Mouse (Mus musculus): ENCODE data around the gene Bfsp1. TPM values are rescaled to one million over a fixed set of nuclear protein-coding genes. Genes with fewer than 3 reads are reported as not detected.

Gene Bfsp1
- total and polyA plus RNA-seq, 3 experiments = 2.7 to 3.4 TPM; not detected in 1

- no peaks in the 10 kb centered on the region for H3K9me3 ChIP-seq (replicated peaks; ENCODE audit: insufficient read depth, low read length)
- no peaks in the 10 kb centered on the region for H3K4me1 ChIP-seq (ENCODE audit: control insufficient read depth in 1 of 2, insufficient read depth in 2 of 2, low read length in 2 of 2)
- H3K79me2 ChIP-seq (ENCODE audit: control insufficient read depth, insufficient read depth, low read length, poor library complexity) = no peaks in the 10 kb centered on the region
- DNase-seq (ENCODE audit: low read depth, low spot score) = no peak
- H3K36me3 ChIP-seq (ENCODE audit: control insufficient read depth in 1 of 2, insufficient read depth in 2 of 2, low read length in 2 of 2) = no peaks in the 10 kb centered on the region
- TF ChIP-seq UBTF (IDR thresholded peaks at IDR 0.05; ENCODE audit: borderline replicate concordance, insufficient read depth, low read depth, low read length) (no peak), USF2 (IDR thresholded peaks at IDR 0.05; ENCODE audit: borderline replicate concordance in 1 of 2, insufficient read depth in 1 of 2, low read depth in 1 of 2, low read length in 2 of 2) (no peak), ZKSCAN1 (IDR thresholded peaks at IDR 0.05; ENCODE audit: low read depth, low read length) (no peak), E2F4 (IDR thresholded peaks at IDR 0.05; ENCODE audit: borderline replicate concordance, low read depth, low read length) (no peak), RCOR1 (IDR thresholded peaks at IDR 0.05; ENCODE audit: low read depth, low read length) (no peak), TCF12 (IDR thresholded peaks at IDR 0.05; ENCODE audit: low read depth, low read length) (no peak)
- peaks cover 0 to 7% of the 10 kb centered on the region in 2 experiments; a peak in 2 of 4 replicates for H3K27me3 ChIP-seq (ENCODE audit: control insufficient read depth in 1 of 2, insufficient read depth in 2 of 2, low read length in 2 of 2)
- H3K9ac ChIP-seq (ENCODE audit: control insufficient read depth, low read depth, low read length, poor library complexity, severe bottlenecking) = no peak overlapping the region
- no peak overlapping the region for H3K27ac ChIP-seq (ENCODE audit: control insufficient read depth, low read depth, low read length)
- H3K4me3 ChIP-seq (ENCODE audit: control insufficient read depth in 1 of 2, insufficient read depth in 1 of 2, low read depth in 2 of 2, low read length in 2 of 2) = no peak overlapping the region
Measured at GRCm38 (mm10) chr2:143795858-143796257, 67.1 kb downstream of the Bfsp1 start.

- TF ChIP-seq EP300 (IDR thresholded peaks at IDR 0.05; ENCODE audit: low read depth in 1 of 2, low read length in 2 of 2) = no peak
- no peak for TF ChIP-seq MXI1 (IDR thresholded peaks at IDR 0.05; ENCODE audit: low read depth, low read length)
- no peak for TF ChIP-seq POLR2AphosphoS2 (IDR thresholded peaks at IDR 0.05; ENCODE audit: low read length)
- no peak for TF ChIP-seq CHD1 (IDR thresholded peaks at IDR 0.05; ENCODE audit: low read depth, low read length)
- no peak for TF ChIP-seq TCF12 (IDR thresholded peaks at IDR 0.05; ENCODE audit: low read depth, low read length)
- no peak for TF ChIP-seq POLR2AphosphoS5 (IDR thresholded peaks at IDR 0.05; ENCODE audit: borderline replicate concordance, low read depth, low read length)
- TF ChIP-seq MAFK (IDR thresholded peaks at IDR 0.05; ENCODE audit: borderline replicate concordance, low read depth, low read length) = no peak
- H3K27me3 ChIP-seq (ENCODE audit: control insufficient read depth in 1 of 2, insufficient read depth in 2 of 2, low read length in 2 of 2) = peaks cover 0 to 4% of the 10 kb centered on the region in 2 experiments; a peak in 2 of 4 replicates
- H3K27ac ChIP-seq (ENCODE audit: control insufficient read depth, low read depth, low read length) = no peak overlapping the region
- no peak for DNase-seq (ENCODE audit: low read depth, low spot score)
- no peaks in the 10 kb centered on the region for H3K9me3 ChIP-seq (replicated peaks; ENCODE audit: insufficient read depth, low read length)
- no peak overlapping the region for H3K9ac ChIP-seq (ENCODE audit: control insufficient read depth, low read depth, low read length, poor library complexity, severe bottlenecking)
- H3K4me3 ChIP-seq (ENCODE audit: control insufficient read depth in 1 of 2, insufficient read depth in 1 of 2, low read depth in 2 of 2, low read length in 2 of 2) = no peak overlapping the region
- H3K36me3 ChIP-seq (ENCODE audit: control insufficient read depth in 1 of 2, insufficient read depth in 2 of 2, low read length in 2 of 2) = no peaks in the 10 kb centered on the region
- no peaks in the 10 kb centered on the region for H3K79me2 ChIP-seq (ENCODE audit: control insufficient read depth, insufficient read depth, low read length, poor library complexity)
- no peaks in the 10 kb centered on the region for H3K4me1 ChIP-seq (ENCODE audit: control insufficient read depth in 1 of 2, insufficient read depth in 2 of 2, low read length in 2 of 2)
Measured at GRCm38 (mm10) chr2:143789911-143790310, 73.1 kb downstream of the Bfsp1 start.

- H3K4me3 ChIP-seq (ENCODE audit: control insufficient read depth in 1 of 2, insufficient read depth in 1 of 2, low read depth in 2 of 2, low read length in 2 of 2) = no peak overlapping the region
- no peaks in the 10 kb centered on the region for H3K4me1 ChIP-seq (ENCODE audit: control insufficient read depth in 1 of 2, insufficient read depth in 2 of 2, low read length in 2 of 2)
- H3K27me3 ChIP-seq (ENCODE audit: control insufficient read depth in 1 of 2, insufficient read depth in 2 of 2, low read length in 2 of 2) = no peaks in the 10 kb centered on the region
- H3K27ac ChIP-seq (ENCODE audit: control insufficient read depth, low read depth, low read length) = no peak overlapping the region
- H3K79me2 ChIP-seq (ENCODE audit: control insufficient read depth, insufficient read depth, low read length, poor library complexity) = no peaks in the 10 kb centered on the region
- TF ChIP-seq MAFK (IDR thresholded peaks at IDR 0.05; ENCODE audit: borderline replicate concordance, low read depth, low read length) (no peak), CHD2 (IDR thresholded peaks at IDR 0.05; ENCODE audit: low read length) (no peak), HCFC1 (IDR thresholded peaks at IDR 0.05; ENCODE audit: low read depth, low read length) (no peak), POLR2AphosphoS5 (IDR thresholded peaks at IDR 0.05; ENCODE audit: borderline replicate concordance, low read depth, low read length) (no peak), CHD1 (IDR thresholded peaks at IDR 0.05; ENCODE audit: low read depth, low read length) (no peak), ETS1 (IDR thresholded peaks at IDR 0.05; ENCODE audit: low read depth, low read length) (no peak), MAZ (IDR thresholded peaks at IDR 0.05; ENCODE audit: low read depth, low read length) (no peak), MYC (IDR thresholded peaks at IDR 0.05; ENCODE audit: low read depth, low read length) (no peak), ZMIZ1 (IDR thresholded peaks at IDR 0.05; ENCODE audit: low read depth, low read length) (no peak), KAT2A (conservative IDR thresholded peaks at IDR 0.05; ENCODE audit: low read depth, low read length) (no peak), UBTF (IDR thresholded peaks at IDR 0.05; ENCODE audit: borderline replicate concordance, insufficient read depth, low read depth, low read length) (no peak)
- no peak for DNase-seq (ENCODE audit: low read depth, low spot score)
- H3K36me3 ChIP-seq (ENCODE audit: control insufficient read depth in 1 of 2, insufficient read depth in 2 of 2, low read length in 2 of 2) = no peaks in the 10 kb centered on the region
- H3K9ac ChIP-seq (ENCODE audit: control insufficient read depth, low read depth, low read length, poor library complexity, severe bottlenecking) = no peak overlapping the region
- H3K9me3 ChIP-seq (replicated peaks; ENCODE audit: insufficient read depth, low read length) = no peaks in the 10 kb centered on the region
Measured at GRCm38 (mm10) chr2:143780310-143780709, 82.7 kb downstream of the Bfsp1 start.
